Mouse (Mus musculus): ENCODE results near the gene Abcb10. TPM values are rescaled to one million over a fixed set of nuclear protein-coding genes. Genes with fewer than 3 reads are reported as not detected.
"Not testable (repeated sequence)": the region's sequence is repeated elsewhere in the genome, so short reads cannot be mapped to it uniquely, and the experiment has no call there.

Abcb10 gene
- polyA plus RNA-seq, 1 experiment from 2014 or later = 3.5 TPM

DNA sequence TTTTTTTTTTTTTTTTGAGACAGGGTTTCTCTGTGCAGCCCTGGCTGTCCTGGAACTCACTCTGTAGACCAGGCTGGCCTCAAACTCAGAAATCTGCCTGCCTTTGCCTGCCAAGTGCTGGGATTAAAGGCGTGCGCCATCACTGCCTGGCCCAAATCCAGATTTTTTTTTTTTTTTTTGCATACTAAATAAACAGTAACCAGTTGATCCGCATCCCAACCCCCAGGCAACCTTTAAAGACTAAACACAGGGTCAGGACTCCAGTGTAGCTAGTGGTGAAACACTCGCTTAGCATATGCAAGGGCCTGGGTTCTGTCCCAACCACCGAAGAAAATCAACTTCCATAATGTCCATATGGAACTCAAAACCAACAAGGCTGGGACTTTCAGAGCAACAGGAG lies 22.4 kb downstream of the Abcb10 start:
- H3K4me3 ChIP-seq (ENCODE audit: inconsistent target); H3K79me2 ChIP-seq (ENCODE audit: inconsistent target); H3K27ac ChIP-seq; H3K36me3 ChIP-seq (ENCODE audit: inconsistent target): not testable (repeated sequence)
- WGBS (ENCODE audit: missing documents) = 97% methylated on average over 5 of the region's 5 CpGs

DNA sequence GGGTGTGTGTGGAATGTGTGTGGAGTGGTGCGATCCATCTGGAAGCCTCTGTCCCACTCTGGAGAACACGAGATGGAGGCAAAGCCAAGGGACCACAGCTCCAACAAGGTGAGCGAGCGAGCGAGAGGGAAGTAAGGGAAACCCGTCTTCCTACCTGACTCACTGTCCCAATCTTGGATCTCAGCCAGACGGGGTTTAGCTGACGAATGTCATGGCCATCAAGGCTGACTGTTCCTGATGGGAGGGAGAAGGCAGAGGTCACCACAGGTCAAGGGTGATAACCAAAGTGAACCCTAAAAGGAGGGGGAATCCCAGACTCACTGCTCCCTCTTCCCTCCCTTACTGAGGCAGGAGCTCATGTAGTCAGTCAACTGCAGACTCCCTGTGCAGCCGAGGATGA lies 22.9 kb downstream of the Abcb10 start:
- H3K27ac ChIP-seq = no peak overlapping the region
- no peaks in the 10 kb centered on the region for H3K79me2 ChIP-seq (ENCODE audit: inconsistent target)
- no peak overlapping the region for H3K4me3 ChIP-seq (ENCODE audit: inconsistent target)
- WGBS (ENCODE audit: missing documents) = 91% methylated on average over 9 of the region's 9 CpGs
- no peaks in the 10 kb centered on the region; the same call in 1 of the 2 replicates for H3K36me3 ChIP-seq (ENCODE audit: inconsistent target)

DNA sequence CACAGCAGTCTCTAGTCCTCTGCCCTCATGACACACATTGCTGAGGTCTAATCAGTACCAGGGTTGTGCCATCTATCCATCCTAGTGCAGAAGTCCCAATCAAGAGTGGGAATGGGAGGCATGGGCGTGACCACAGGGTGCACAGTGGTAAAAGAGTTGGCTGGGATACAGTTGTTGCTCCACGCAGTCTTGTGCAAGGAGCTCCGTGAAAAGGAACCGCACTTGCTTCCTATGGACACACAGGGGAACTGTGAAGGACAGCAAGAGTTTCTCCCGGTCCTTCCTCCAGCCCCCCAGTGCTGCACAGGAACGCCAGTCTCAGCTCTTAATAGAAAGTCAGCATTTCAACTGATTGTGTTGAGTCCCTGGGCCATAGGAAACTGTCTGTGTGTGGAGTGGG lies 23.4 kb downstream of the Abcb10 start:
- no peaks in the 10 kb centered on the region for H3K79me2 ChIP-seq (ENCODE audit: inconsistent target)
- H3K4me3 ChIP-seq (ENCODE audit: inconsistent target) = no peak overlapping the region
- WGBS (ENCODE audit: missing documents) = 92% methylated on average over 6 of the region's 6 CpGs
- no peak overlapping the region for H3K27ac ChIP-seq
- H3K36me3 ChIP-seq (ENCODE audit: inconsistent target) = no peaks in the 10 kb centered on the region; the same call in 1 of the 2 replicates

DNA sequence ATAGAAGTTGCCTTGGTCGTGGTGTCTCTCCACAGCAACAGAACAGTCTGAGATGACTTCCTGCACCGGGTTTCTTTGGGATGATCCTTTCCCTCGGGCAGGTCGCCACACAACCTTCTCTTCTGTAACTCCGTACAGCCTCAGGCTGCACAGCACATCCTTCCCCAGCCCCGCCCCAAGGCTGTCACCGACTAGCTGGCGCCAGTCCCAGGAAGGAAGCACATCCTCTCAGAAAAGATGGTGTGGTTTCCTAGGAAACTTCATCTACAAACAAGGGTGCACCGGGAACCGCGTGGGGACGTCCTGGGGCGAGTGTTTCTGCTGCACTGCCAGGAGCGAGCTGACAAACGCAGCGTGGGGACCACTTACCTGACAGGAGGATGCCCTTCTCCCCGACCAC lies 24.8 kb downstream of the Abcb10 start:
- Histone ChIP-seq H3K79me2 (ENCODE audit: inconsistent target) (no peaks in the 10 kb centered on the region), H3K4me3 (ENCODE audit: inconsistent target) (no peak overlapping the region), H3K36me3 (ENCODE audit: inconsistent target) (peaks cover 8% of the 10 kb centered on the region; the same call in 1 of the 2 replicates), H3K27ac (no peak overlapping the region)
- 88% methylated on average over 17 of the region's 17 CpGs for WGBS (ENCODE audit: missing documents)

DNA sequence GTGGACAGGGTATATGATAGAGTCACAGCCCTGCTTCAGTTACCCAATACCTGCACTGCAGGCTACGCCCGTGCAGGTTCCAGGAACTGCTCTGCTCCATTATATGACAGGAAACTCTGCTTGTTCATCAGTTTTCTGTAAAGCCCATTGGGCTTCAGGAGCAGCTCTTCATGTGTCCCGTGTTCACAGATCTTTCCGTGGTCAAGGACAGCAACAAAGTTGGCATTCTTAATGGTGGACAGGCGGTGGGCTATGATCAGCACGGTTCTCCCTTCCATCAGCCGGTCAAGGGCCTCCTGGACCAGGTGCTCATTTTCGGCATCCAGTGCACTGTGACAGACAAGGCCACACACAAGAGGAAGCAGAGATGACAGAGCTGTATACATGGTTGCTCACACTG lies 28.7 kb downstream of the Abcb10 start:
- Histone ChIP-seq H3K4me3 (ENCODE audit: inconsistent target) (no peak overlapping the region), H3K27ac (no peak overlapping the region), H3K79me2 (ENCODE audit: inconsistent target) (no peaks in the 10 kb centered on the region), H3K36me3 (ENCODE audit: inconsistent target) (peaks cover 8% of the 10 kb centered on the region; the same call in 1 of the 2 replicates)
- WGBS (ENCODE audit: missing documents) = 92% methylated on average over 8 of the region's 8 CpGs

DNA sequence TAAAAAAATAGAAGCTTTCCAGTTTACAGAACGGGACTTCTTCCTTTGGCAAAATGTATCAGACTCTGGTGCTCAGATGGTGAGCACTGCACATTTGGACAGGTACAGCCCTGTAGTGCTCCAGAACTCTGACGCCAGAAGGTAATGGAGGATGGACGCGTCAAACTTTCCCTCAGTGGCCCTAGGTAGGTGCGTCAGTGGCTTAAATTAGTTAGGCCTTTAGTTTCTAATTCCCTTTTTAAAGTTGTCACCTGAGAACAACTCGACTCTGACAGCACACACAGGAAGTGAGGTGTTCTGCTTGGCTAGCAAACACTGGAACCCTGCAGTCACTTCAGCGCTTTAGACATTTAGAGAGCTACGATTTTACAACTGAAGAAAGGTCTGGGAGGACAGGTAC lies 29.2 kb downstream of the Abcb10 start:
- peaks cover 8% of the 10 kb centered on the region; the same call in 1 of the 2 replicates for H3K36me3 ChIP-seq (ENCODE audit: inconsistent target)
- 84% methylated on average over 8 of the region's 8 CpGs for WGBS (ENCODE audit: missing documents)

DNA sequence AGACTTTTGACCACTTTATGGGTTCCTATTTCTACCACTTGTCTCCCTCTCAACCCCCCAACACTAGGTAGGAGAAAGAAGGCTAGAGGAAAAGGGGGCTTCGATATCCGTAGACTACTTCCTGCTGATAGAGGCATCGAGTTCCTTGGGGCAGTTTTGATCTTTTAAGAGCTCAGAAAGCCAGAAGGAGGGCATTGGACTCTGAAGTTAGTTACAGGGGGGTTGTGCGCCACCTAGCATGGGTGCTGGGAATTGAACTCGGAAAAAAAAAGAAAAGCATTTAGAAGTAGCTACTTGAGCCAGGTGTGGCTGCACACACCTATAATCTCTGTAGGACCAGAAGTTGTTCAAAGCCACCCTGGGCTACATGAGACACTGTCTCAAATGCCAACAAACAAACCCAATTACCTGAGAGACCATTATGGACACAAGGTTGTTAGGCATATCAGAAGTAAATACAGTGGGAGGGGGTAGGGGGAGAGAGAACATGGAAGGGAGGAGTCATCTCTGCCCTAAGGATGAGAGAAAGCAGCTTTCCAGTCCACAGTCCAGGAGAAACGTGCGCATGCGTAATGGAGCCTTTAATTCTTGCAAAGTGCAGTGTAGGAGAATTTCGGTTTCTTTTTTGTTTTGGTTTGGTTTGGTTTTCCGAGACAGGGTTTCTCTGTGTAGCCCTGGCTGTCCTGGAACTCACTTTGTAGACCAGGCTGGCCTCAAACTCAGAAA lies 32.7 kb downstream of the Abcb10 start:
- Histone ChIP-seq H3K4me3 (ENCODE audit: inconsistent target) (peak overlapping the region; percentile 90), H3K79me2 (ENCODE audit: inconsistent target) (peaks cover 24% of the 10 kb centered on the region), H3K36me3 (ENCODE audit: inconsistent target) (peaks cover 16% of the 10 kb centered on the region; the same call in 1 of the 2 replicates), H3K27ac (peak overlapping the region; percentile 43; the same call in 1 of the 2 replicates)
- WGBS (ENCODE audit: missing documents) = 18% methylated on average over 6 of the region's 10 CpGs

More for the DNA sequence above, 29.2 kb downstream of the Abcb10 start:
- Histone ChIP-seq H3K79me2 (ENCODE audit: inconsistent target) (peaks cover 1% of the 10 kb centered on the region), H3K27ac (no peak overlapping the region), H3K4me3 (ENCODE audit: inconsistent target) (no peak overlapping the region)

DNA sequence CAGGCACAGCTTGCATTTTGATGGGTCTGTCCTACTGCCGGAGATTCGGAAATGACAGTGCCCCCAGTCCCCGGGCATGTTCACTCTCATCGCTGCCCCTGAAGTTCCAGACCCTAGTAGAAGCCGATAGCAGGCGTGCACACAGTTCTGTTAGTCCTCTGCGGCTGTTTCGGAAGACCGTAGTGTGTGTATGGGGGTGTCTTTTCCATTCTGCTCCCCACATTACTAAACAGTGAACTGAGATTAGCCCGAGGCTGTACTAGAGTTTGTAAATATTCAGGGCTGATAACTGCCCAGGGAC lies 33.3 kb downstream of the Abcb10 start:
- Histone ChIP-seq H3K27ac (peak overlapping the region; percentile 43), H3K36me3 (ENCODE audit: inconsistent target) (peaks cover 18% of the 10 kb centered on the region; the same call in 1 of the 2 replicates), H3K79me2 (ENCODE audit: inconsistent target) (peaks cover 24% of the 10 kb centered on the region), H3K4me3 (ENCODE audit: inconsistent target) (peak overlapping the region; percentile 90)
- under 1% methylated on average over 10 of the region's 10 CpGs for WGBS (ENCODE audit: missing documents)

DNA sequence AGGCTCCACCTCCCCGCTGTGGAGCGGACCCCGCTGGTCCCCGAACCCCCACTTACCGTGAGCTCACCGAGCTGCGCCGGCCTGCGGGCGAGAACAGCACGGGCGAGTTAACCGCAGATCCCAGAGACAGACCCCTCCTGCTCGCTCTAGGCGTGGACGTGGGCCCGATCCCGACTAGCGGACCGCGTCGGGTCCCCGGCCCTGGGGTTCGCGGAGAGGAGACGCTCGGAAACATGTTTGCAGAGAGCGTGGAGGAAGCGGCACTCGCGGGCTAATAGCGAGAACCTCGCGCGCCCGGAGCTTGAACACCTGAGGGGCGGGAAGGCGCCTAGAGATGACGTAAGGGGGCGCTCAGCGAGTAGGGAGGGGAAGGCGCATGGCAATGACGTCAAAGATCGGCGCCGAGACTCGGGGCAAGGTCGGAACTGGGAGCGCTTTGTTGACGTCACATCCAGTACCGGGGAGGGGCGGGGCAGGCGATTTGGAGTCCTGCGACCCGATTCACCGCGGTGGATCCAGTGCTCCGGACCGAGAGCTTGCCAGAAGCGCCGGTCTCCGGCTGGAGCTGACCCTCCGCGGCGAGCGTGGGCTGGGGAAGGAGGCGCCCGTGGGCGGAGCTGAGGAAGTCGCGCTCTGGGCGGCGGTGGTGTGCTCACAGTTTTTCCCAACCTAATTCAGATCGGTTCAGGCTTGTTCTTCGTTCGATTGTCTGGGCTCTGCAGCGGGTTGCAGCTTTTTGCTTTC lies 33.8 kb downstream of the Abcb10 start, which contains the start of gene Nup133:
Gene Nup133, minus strand, starts transcription at position 324 of the 744 bp plus-strand sequence.
- under 1% methylated on average over 77 of the region's 77 CpGs for WGBS (ENCODE audit: missing documents)
- Histone ChIP-seq H3K27ac (peak within 1 kb of the TSS; percentile 43), H3K36me3 (ENCODE audit: inconsistent target) (peaks cover 20% of the 10 kb centered on the region), H3K79me2 (ENCODE audit: inconsistent target) (peaks cover 24% of the 10 kb centered on the region), H3K4me3 (ENCODE audit: inconsistent target) (peak within 1 kb of the TSS; percentile 90)

DNA sequence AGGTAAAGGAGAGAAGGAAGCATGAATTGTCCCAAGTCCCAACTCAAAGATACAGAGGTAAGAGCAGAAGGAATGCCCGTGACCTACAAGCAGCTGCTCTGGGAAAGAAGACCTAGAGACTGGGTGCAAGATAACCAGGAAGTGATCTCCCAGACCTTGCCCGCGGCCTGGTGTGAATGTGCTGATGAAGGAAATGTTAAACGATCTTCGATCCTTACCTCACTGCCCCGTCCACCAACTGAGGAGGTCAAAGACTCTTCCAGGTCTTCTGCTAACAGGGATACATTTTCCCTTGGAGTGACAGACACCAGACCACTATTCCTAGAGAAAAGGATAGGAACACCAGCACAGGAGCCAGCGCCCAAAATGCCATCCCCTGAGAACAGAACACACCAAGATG lies 53.9 kb downstream of the Abcb10 start:
- H3K79me2 ChIP-seq (ENCODE audit: inconsistent target) = no peaks in the 10 kb centered on the region
- H3K27ac ChIP-seq = no peak overlapping the region
- no peak overlapping the region for H3K4me3 ChIP-seq (ENCODE audit: inconsistent target)
- whole genome bisulfite sequencing (ENCODE audit: missing documents) = 96% methylated on average over 7 of the region's 7 CpGs
- H3K36me3 ChIP-seq (ENCODE audit: inconsistent target) = peaks cover 50% of the 10 kb centered on the region

DNA sequence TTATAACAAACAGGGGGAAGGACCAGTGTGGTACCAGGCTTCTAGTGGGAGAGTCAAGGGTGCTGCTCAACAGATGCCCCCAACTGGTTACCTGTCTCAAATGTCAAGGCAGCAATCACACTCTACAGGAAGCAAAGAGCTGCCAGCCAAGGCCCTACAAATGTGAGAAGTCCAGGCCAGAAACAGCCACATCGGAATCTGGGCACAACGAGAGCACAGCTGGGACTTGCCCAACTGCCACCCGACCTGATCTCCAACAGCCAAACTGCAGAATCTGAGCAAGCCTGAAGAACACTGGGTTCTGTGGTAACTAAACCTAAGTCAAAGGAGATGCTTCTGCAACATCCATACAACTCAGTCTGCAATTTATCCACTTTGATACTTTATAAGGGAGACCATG lies 57.3 kb downstream of the Abcb10 start:
- no peak overlapping the region for H3K27ac ChIP-seq
- H3K36me3 ChIP-seq (ENCODE audit: inconsistent target) = peaks cover 52% of the 10 kb centered on the region

DNA sequence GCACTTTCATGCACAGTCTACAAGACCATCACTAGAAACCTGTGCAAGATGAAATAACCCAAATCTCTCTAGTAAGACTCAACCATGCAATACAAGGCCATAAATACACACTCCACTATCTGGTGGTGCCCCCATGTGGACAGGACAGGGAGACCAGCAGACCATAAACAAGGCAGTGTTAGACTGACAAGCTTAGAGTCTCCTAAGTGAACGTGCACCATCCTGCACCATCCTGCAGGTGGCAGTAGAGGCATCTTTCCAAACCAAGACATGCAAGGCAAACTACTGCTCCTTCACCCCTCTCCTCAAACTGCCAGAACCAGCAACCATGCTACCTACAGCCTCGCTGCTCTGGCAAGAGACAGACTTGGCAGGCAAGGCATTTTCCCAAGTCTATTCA lies 58.2 kb downstream of the Abcb10 start:
- no peak overlapping the region for H3K27ac ChIP-seq
- WGBS (ENCODE audit: missing documents) = 10% methylated on average over 2 of the region's 2 CpGs
- no peaks in the 10 kb centered on the region for H3K79me2 ChIP-seq (ENCODE audit: inconsistent target)
- peaks cover 43% of the 10 kb centered on the region for H3K36me3 ChIP-seq (ENCODE audit: inconsistent target)
- H3K4me3 ChIP-seq (ENCODE audit: inconsistent target) = no peak overlapping the region

More for the DNA sequence above, 57.3 kb downstream of the Abcb10 start:
- Histone ChIP-seq H3K79me2 (ENCODE audit: inconsistent target) (no peaks in the 10 kb centered on the region), H3K4me3 (ENCODE audit: inconsistent target) (no peak overlapping the region)
- WGBS (ENCODE audit: missing documents) = 87% methylated on average over 3 of the region's 3 CpGs

DNA sequence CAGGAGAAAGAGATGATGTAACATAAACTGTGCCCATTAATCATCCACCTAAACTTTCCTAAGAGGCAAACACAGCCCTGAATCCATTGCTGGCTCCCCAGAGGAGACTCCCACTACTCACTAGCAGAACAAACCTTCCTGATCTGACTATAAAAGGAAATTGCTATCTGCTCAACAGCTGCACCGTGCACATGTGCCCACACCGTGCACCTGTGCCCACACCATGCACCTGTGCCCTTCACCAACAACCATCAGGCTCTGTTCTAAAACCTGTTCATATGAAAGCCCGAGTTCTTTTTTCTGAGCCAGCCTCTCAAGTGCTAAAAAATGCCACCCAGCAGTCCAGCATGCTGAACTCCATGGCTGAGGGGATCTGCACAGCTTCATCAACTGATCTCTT lies 68.3 kb downstream of the Abcb10 start:
- Histone ChIP-seq H3K79me2 (ENCODE audit: inconsistent target) (no peaks in the 10 kb centered on the region), H3K4me3 (ENCODE audit: inconsistent target) (no peak overlapping the region), H3K36me3 (ENCODE audit: inconsistent target) (peaks cover 45% of the 10 kb centered on the region), H3K27ac (no peak overlapping the region)
- WGBS (ENCODE audit: missing documents) = 100% methylated on average over 3 of the region's 3 CpGs

DNA sequence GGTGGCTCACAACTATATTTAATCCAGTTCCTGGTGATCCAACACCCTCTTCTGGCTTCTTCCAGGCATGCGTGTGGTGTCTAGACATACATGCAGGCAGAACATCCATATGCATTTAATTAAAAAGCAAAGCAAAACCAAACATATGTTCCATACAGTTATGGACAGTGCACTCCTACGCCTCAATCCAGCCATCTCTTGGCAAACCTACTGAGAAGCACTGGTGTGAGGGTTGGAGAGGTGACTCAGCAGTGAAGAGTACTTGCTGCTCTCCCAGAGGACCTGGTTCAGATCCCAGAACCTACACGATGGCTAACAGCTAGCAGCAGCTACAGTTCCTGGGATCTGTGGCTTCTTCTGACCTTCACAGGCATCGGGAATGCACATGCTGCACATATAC lies 70.7 kb downstream of the Abcb10 start:
- Histone ChIP-seq H3K36me3 (ENCODE audit: inconsistent target) (peaks cover 42% of the 10 kb centered on the region; the same call in 1 of the 2 replicates), H3K27ac (no peak overlapping the region), H3K4me3 (ENCODE audit: inconsistent target) (no peak overlapping the region), H3K79me2 (ENCODE audit: inconsistent target) (no peaks in the 10 kb centered on the region)
- whole genome bisulfite sequencing (ENCODE audit: missing documents) = 91% methylated on average over 4 of the region's 4 CpGs

DNA sequence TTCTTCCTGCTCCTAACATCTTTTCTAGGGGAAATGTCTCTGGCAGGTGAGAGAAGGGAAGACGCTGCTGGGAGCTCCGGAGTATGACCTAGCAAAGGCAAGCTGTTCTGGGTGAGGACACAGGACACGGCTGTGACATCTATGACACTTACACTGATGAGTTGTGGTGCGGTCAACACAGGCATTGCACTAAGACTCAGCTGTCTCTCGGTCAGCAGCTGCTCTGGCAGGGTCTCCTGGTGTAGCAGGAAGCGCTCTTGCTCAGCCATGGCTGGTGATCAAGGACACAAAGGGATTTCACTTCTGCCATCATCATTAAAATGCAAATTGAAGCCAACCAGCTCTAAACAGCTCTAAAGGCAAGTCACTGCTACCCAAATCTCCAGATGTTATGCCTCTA lies 75.3 kb downstream of the Abcb10 start:
- H3K27ac ChIP-seq = no peak overlapping the region
- peaks cover 42% of the 10 kb centered on the region; the same call in 1 of the 2 replicates for H3K36me3 ChIP-seq (ENCODE audit: inconsistent target)
- H3K79me2 ChIP-seq (ENCODE audit: inconsistent target) = no peaks in the 10 kb centered on the region
- H3K4me3 ChIP-seq (ENCODE audit: inconsistent target) = no peak overlapping the region
- 94% methylated on average over 6 of the region's 6 CpGs for WGBS (ENCODE audit: missing documents)

Measured in macrophage (primary cell).